Mouse (Mus musculus): ENCODE data around the gene Prox2. TPM values are rescaled to one million over a fixed set of nuclear protein-coding genes. Genes with fewer than 3 reads are reported as not detected.

Gene Prox2
- total RNA-seq, 2 experiments from 2014 or later, result 1.5 to 2.2 TPM

- no peak for DNase-seq (ENCODE audit: extremely low spot score in 1 of 2, low spot score in 1 of 2)
Measured at GRCm38 (mm10) chr12:85134043-85134794, 23.7 kb upstream of the Prox2 start.

- no peak for DNase-seq (ENCODE audit: extremely low spot score in 1 of 2, low spot score in 1 of 2)
Measured at GRCm38 (mm10) chr12:85131361-85131760, 20.8 kb upstream of the Prox2 start.

- no peak for DNase-seq (ENCODE audit: extremely low spot score in 1 of 2, low spot score in 1 of 2)
Measured at GRCm38 (mm10) chr12:85129426-85129978, 18.9 kb upstream of the Prox2 start.

DNA sequence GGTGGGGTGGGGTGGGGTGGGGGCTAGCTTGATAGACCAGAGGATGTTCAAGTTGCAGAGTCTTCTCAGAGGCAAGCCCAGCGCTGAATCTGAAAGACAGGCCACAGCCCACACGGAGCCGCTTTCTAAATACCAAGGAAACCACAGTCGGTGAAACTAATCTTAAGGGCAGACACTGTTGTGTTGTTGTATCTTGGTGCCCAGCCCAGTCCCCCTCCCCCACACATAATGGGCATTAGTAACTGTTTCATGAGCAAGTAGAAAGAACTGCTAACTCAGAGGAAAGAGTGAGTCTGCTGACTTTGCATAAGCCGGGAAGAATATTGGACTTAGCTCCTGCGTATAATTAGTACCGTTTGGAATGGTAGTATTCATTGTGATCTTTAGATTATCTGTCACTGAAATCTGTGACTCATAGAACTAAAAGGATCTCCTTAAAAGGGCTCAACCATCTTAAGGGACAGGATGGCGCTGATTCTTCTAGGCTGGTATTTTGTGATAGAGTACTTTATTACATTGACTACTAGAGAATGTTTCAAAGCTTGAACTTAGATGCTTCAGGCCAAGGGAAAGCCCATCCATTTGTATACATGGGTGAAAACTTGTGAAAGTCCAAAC, 16.5 kb upstream of the Prox2 start:
- no peak for DNase-seq (ENCODE audit: extremely low spot score in 1 of 2, low spot score in 1 of 2)

- no peak for DNase-seq (ENCODE audit: extremely low spot score in 1 of 2, low spot score in 1 of 2)
Measured at GRCm38 (mm10) chr12:85124751-85125150, 14.2 kb upstream of the Prox2 start.

DNA sequence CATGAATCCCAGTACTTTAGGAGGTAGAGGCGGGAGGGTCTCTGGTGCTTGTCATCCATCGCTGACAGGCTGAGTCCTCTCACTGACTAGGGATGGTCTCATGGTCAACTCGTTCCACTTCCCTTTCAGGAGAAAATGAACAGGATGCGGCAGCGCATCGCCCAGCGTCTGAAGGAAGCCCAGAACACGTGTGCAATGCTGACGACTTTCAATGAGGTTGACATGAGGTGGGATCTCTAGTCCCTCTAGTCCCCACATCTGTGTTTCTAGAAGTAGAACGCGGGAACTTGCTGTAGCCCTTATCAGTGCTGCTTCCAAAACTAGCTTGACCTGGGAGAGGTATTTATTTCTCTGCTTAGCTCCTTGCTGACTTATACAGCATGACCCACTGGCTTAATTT, 13.1 kb upstream of the Prox2 start:
- DNase-seq (ENCODE audit: extremely low spot score in 1 of 2, low spot score in 1 of 2), result no peak

GRCm38 (mm10) chr12:85123108-85123530, 12.6 kb upstream of the Prox2 start:
- no peak for DNase-seq (ENCODE audit: extremely low spot score in 1 of 2, low spot score in 1 of 2)

DNA sequence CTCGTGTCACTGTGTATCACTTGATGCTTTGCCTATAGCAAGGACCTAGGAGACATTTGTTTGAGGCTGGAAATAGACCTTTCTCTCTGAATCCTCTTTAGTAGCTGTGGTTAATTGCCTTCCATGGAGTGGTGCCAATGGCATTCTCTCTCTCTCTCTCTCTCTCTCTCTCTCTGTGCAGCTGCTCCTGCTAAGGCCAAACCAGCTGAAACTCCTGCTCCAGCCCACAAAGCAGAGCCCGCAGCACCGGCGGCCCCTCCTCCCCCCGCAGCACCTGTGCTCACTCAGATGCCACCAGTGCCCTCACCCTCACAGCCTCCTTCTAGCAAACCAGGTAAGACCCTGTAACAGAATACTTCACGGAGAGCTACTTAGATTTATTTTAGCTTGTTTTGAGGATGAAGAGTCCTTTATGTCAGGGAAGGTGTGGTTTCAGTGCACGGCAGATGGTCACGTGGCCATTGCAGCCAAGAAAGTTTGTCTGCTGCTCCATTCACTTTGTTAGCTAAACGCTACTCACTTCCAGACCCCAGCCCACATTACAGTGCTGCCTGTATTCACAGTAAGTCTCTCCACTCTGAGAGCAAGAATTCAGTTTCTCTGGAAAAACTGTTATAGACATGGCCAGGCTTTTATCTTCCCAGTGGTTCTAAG, 11.4 kb upstream of the Prox2 start:
- no peak for DNase-seq (ENCODE audit: extremely low spot score in 1 of 2, low spot score in 1 of 2)

DNA sequence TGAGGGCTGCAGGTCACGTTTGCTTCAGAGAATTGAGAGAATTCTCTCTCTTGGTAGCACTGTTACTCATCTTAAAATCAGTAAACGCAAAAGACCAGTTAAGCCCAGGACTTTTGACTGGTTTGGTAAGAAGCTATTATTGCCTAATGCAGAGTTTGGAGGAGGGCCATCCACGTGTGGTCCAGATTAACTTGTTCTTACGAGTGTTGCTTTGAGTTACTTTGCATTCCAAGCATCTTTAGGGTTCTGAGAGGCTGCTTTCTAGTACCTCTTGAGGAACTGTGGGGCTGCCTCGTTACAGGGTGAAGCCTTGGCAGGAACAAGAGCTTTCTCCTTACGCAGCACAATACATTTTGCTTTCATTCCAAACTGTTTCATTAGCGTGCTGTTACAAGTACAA, 5.1 kb upstream of the Prox2 start:
- DNase-seq (ENCODE audit: extremely low spot score in 1 of 2, low spot score in 1 of 2), result no peak

GRCm38 (mm10) chr12:85113917-85114316, 3.4 kb upstream of the Prox2 start:
- no peak for DNase-seq (ENCODE audit: extremely low spot score in 1 of 2, low spot score in 1 of 2)

DNA sequence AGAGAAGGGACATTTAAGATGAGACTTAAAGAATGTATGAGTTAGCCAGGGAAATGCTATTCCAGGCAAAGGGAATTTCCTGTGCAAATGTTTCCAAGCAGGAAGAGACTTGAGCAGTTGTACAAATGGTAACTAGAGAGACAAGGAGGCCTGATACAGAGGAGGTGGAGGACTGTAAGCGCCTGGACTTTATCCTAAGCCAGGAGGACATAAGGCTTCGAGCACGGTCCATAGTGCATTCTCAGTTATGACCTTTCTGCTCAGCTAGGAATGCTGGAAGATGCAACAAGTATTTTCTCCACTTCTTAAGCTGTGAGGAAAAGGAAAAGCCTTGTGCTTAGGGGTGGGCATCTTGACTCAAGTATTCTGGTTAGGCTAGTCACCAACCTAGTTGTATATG, 2.8 kb upstream of the Prox2 start:
- no peak for DNase-seq (ENCODE audit: extremely low spot score in 1 of 2, low spot score in 1 of 2)

DNA sequence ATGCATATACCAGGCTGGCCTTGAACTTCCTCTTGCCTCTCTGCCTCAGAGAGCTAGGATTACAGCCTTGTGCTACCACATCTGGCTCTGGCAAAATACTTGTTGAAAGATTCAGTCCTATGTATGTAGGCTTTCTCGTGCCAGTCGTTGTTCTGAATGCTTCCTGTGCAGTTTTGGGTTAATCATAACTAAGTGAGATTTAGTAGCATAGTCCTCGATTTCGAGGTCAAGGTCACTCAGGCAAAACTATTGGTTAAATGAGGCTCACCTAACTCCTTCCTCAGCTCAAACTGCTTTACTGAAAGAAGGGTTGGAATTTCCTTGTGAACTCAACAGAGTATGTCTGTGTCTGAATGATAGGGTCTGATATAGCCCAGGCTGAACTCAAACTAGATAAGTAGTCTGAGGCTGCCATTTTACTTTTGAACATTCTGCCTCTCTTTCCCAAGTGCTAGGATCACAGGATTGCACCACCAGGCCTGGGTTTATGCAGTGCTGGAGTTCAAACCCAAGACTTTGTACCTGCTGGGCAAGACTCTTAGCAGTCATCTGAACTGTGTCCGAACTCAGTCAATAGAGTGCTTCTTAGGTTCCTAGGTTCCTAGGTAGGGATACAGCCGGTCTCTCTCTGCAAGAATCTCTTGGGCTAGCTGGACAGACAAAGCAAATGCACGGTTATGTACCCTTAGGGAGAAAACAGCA, 2.1 kb upstream of the Prox2 start:
- DNase-seq (ENCODE audit: extremely low spot score in 1 of 2, low spot score in 1 of 2), result no peak

GRCm38 (mm10) chr12:85110011-85110697, 405 bp downstream of the Prox2 start:
- no peak for DNase-seq (ENCODE audit: extremely low spot score in 1 of 2, low spot score in 1 of 2)

GRCm38 (mm10) chr12:85109426-85109825, 1.1 kb downstream of the Prox2 start:
- DNase-seq (ENCODE audit: extremely low spot score in 1 of 2, low spot score in 1 of 2), result no peak

DNA sequence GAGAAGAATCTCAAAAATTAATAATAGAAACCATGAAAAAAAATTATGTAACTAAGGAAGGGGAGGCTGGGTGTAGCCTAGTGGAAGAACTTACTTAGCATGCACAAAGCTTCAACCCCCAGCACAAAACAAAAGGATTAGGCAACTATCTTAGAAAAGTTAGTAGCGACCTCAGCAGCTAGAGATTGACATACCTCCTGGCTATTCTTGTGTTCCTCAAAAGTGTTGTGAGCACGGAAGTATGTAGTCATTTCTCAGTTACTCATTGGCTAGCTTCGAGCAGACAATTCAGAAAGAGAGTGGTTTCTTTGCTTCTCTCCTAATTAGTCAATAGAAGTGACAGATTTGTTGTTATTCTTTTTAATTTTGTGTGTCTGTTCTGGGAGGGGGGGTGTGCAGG, 1.9 kb downstream of the Prox2 start:
- DNase-seq (ENCODE audit: extremely low spot score in 1 of 2, low spot score in 1 of 2), result no peak

- DNase-seq (ENCODE audit: extremely low spot score in 1 of 2, low spot score in 1 of 2), result no peak
Measured at GRCm38 (mm10) chr12:85106292-85106691, 4.3 kb downstream of the Prox2 start.

DNA sequence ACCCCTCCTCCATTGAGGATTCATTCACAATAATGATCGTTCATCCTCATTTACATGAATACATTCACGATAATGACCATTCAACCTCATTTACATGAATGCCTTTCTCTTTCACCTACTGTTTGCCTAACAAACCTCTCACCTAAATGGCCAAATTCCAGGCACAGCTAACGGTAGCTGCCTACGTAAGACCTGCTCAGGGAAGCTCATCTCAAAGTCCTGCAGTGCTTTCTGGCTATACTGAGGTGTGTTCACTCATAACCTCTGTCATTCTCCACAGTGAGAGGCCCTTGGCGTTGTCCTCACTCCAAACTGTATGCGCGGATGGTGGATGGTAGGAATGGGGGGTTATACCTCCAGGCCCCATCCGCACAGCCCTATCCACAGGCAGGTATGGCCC, 5.8 kb downstream of the Prox2 start:
- no peak for DNase-seq (ENCODE audit: extremely low spot score in 1 of 2, low spot score in 1 of 2)

- no peak for DNase-seq (ENCODE audit: extremely low spot score in 1 of 2, low spot score in 1 of 2)
Measured at GRCm38 (mm10) chr12:85103096-85103495, 7.5 kb downstream of the Prox2 start.

DNA sequence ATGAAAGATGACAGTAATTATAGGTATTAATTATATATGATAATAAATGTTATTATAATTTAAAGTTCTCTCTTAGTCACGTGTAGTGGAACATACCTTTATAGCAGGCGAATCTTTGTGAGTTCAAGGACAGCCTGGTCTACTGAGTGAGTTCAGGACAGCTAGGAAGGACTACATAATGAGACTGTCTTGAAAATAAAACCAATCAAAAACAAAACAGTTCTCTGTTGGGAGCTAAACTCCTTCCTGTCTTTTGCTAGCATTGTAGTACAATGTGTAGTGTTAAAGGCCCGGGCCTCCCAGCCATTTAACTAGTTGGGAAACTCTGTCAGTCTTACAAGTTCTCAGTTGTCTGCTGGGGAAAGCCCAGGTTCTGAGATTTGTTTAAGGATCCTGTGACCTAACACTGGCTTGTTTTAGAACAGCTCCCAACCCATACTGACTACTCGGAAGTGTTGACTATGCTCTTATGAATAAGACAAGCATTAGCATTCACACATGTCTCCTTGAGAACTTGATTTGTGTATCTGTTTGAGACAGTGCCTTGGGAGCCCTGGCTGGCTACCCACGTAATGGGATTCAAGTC, 8.9 kb downstream of the Prox2 start:
- no peak for DNase-seq (ENCODE audit: extremely low spot score in 1 of 2, low spot score in 1 of 2)

DNA sequence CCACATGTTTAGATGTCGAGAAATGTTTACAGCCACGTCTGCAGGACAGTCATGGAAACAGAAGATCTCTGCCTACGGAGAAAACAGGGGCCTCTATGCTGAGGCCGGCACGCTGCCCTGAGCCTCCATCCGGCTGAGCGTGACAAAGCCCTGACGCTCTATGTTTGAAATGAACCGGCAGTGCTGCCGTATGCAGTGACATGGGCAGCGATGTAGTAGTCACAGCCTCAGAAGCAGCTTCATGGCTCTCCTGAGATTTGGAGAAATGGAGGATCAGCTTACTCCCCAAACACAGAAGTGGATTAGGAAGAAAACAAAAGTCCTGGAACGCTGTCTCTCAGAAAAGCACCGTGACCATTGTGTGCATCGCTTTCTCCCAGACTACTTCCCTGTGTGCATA, 9.6 kb downstream of the Prox2 start:
- DNase-seq (ENCODE audit: extremely low spot score in 1 of 2, low spot score in 1 of 2), result no peak

All from layer of hippocampus, postnatal 25 days (tissue).